Mouse (Mus musculus): ENCODE results near the gene Adad2.

The Adad2 gene

DNA sequence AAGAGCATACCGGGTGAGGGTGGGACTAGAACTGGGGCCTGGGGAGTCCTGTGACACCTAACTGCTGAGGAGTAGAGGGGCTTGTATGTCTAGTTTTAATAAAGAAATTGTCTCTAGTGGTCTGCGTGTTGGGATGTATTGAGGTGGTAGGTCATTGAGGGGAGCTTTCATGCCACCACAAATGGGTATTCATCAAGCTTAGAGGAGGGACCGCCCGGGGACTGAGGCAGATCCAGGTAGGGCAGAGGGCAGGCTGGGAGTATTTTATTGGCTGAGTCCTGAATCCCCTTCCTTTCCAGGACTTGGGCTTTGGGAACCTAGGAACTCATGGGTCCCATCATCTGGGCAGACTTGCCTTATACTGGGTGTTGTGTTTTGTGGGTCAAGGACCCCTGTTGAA is 4.3 kb downstream of the Adad2 start:
- DNase-seq (ENCODE audit: low read depth, low spot score), result no peak

DNA sequence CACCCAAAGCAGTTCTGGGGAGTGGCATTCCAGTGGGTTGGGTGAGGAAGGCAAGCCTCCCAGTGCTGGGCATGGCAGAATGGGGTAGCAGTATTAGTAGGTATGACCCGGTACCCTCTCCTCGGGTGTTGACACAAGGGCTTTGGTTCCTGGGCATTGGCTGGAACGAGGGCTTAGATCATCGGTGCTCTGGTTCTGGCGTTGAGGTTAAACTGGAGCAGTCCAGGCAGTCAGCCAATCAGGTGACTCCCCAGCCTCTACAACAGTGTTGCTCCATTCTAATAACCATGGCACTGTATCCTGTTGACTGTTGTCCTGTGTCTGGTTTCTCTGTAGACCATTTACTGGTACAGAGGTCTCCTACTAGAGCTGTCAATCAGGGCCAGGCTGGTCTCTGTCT is 5.0 kb downstream of the Adad2 start:
- no peak for DNase-seq (ENCODE audit: low read depth, low spot score)

DNA sequence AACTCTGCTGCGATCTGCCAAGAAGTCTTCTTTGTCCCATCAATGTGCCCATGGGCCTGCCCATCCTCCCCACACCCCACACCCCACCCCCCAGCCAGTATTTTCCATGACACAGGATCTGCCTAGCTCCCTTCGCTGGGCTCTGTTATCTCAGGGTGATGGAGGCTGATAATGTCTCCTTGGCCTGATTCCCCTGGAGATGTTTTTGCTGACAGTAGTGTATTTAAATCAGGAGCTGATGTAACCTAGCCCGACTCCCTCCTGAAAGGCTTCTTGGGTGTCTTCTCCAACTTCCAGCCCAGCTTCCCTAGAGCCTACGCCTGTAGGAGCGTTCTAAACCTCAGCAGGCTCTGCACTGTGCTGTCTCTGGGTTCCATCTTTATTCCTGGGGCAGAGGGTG is 6.3 kb downstream of the Adad2 start:
- no peak for DNase-seq (ENCODE audit: low read depth, low spot score)

DNA sequence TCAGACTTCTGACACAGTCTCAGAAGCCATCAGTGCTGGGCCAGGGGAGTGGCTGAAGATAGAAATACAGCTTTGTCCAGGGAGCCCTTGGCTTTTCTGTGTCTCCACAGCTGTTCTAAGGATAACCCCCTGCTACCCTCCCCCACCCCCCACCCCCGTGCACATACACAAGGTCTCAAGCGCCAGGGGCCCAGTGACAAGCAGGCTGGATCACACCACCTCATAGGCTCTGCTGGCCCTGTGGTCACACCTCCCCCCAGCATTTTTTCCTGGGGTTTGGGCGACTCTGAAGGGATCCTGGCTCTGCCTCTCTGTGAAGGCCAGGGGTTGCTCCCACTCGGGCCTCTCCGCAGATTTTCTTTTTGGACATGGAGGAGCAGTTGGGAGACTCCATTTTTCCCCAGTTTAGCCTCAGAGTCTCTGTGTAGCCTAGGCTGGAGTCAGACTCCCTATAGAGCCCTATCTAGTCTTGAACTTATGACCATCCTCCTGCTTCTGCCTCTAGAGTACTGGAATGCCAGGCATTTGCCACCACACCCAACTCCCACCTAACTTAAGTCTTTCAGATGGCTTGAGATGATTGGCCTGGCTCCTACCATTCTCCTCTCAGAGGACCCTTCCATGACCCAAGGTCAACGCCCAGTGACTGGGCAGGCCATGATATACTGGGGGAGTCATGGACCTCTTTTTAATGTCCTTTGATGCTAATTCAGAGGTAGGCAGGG is 7.7 kb downstream of the Adad2 start:
- DNase-seq (ENCODE audit: low read depth, low spot score), result no peak

DNA sequence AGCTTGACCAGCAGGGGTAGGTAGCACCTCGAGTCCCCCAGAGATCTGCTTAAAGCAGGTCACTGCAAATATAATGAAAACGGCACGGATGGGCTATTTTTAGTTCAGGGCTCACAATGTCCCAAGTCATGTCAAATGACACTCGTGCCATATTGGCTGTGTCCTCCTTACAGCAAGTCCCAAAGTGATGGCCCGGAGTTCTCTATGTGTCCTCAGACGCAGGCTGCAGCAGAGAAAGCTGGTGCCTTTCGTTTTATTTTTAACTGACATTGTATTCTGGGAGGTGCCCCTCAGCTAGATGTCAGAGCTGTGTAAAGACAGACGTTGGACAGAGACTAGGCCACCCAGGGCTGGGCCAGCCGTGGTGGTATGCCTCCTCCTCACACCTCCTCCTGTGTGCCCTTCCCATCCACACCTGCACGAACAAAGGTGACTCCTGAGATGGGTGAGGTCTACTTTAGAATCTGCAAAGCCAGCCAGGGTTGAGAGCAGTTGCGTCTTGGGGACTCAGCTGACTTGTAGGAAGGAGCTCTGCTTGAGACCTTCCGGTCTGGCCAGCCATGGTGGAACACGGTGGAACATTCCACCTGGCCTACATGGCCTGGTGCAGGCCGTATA is 8.4 kb downstream of the Adad2 start:
- no peak for DNase-seq (ENCODE audit: low read depth, low spot score)

DNA sequence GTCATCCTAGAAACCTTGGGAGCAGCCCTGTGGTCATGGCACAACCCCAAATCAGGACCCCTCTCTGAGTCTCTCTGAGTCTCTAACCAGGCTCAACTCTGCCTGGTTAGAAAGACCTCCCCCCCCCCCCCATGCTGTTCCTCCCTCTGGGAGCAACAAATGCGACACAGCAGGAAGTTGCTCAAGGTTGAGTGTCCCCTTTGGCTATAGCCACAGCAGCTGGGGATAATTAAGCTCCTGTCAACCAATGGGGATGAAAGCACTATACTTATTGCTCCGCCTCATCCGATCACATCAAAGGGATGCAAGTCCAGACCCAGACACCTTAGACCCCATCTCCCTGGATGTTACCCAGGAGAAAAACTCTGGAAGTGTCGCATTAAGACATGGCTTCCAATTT is 10.0 kb downstream of the Adad2 start:
- DNase-seq (ENCODE audit: low read depth, low spot score), result no peak

DNA sequence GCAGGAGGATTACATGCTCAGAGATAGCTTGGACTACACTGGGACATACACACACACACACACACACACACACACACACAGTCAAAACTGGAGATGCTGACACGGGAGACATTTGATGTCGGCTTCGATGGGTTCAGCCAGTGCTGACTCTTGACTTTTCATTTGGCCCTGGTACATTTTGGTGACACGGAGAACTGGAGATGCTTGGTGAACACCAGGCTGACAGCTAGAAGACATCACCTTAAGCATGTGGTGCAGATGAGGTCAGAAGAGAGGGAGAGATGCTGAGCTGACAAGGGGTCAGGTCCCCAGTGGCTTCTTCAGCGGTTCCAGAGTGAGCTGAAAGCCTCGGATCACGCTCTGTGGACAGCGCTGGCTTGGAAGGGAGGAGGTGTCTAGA is 10.5 kb downstream of the Adad2 start:
- DNase-seq (ENCODE audit: low read depth, low spot score), result no peak

DNA sequence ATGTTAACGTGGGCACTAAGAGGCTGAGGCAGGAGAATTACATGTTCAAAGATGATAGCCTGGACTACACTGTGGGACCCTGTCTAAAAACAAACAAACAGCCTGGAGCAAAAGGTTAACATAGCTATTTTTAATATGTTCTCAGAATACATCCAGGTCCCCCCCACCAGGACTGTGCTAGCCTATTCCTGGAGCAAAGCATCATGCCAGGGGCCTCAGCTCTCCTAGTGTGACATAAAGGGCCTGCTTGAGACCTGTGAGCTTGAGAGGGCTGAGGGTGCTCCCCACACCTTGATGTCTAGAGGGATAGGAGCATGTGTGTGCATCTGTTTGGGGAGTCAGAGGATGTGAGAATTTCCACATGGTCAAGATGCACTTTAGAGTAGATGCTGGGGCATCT is 11.2 kb downstream of the Adad2 start:
- DNase-seq (ENCODE audit: low read depth, low spot score), result no peak

DNA sequence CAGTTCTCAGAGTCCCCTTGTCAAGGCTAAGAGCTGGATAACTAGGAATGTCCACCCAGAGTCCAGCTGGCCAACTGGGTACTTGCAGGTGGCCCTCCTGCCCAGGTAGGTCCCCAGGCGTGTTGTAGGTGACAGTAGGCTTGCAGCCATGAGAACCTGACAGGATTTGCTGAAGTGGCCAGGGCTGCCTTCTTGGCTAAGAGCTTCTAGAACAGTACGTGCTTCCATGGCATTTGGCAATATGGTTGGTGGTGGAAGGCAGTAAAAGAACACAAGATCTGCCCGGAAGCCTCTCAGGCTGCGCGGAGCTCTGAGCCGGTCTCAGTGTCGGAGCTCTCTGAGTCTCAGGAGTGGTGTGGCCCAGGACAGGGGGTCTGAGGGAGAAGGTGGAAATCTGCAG is 12.4 kb downstream of the Adad2 start:
- no peak for DNase-seq (ENCODE audit: low read depth, low spot score)

DNA sequence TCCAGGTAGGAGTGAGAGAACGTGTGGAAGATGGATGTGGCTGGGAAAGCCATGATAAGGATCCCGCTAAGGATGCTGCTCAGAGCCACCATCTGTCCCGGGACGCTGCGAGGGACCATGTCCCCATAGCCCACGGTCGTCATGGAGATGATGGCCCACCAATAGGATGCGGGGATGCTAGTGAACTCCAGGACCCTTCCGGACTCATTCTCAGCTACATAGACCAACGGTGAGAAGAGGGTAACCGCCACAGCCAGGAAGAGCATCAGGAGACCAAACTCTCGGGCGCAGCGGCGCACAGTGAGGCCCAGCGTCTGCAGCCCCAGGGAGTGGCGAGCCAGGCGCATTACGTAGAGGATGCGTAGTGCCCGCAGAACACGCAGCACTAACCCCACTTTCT is 13.2 kb downstream of the Adad2 start:
- DNase-seq (ENCODE audit: low read depth, low spot score), result no peak

DNA sequence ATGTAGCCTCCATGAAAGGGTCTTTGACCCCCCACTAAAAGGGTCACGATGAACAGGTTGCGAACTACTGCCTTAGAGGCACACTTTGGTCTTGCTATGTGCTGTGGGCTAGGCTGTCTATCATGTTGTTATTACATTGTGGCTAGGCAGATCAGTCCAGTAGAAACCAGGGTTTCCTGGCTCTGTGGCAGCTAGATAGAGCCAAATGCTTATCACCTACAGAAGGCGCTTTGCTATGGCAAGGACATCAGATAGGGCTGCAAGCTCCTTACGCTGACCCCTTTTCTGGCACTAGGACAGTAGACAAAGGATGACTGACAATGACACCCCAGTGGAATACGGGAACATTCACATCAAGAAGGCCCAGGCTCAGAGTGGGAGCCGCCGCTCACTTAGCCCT is 14.7 kb downstream of the Adad2 start:
- no peak for DNase-seq (ENCODE audit: low read depth, low spot score)

DNA sequence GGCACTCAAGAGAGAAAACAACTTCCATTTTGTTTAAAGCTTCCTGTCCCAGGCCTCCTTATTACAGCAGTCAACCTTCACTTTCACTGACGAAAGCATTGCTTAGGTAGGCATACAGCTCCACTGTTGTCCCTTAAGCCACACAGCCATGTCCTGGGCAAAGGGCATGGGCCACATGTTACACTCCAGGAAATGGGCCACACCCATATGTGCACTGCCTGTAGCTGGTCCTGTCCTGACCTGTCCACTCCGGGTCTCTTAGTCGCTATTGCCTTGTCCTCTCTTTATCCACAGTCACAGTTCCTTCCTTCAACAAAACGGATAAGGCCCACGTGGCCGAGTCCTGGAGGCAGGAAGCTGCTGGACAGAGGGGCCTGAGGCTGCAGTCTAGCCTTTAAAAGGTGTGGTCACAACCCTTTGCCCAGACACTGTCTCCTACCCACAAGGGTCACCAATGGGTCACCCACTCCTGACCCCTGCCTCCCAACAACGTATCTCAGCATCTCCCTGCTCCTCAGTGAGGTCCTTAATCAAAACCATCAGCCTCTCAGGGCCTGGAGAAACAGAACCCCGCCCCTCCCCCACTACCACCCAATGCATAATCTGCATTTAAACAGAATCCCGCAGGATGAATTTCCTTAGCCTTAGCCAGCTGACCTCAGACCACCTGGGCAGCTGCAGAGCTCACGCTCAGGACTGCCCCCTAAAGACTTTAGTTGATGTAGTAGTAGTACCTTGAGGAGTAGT is 15.2 kb downstream of the Adad2 start:
- no peak for DNase-seq (ENCODE audit: low read depth, low spot score)

DNA sequence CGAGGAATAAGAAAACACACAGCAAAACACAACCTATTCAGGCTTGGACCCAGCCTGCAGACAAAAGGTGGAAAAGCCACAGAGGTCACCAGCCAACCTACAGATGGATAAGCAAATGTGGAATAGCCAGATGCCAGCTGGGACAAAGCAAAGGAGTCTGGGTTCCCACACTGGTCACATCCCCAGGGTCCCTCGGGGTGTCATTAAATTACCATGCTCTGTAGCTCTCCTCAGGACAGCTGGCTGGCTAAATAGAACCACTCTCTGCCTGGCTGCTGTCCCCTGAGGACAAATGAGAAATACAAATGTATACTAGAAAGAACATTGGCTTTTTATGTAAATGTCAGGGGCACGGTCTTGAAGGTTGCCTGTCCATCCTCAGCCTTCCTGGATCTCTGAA is 18.3 kb downstream of the Adad2 start:
- DNase-seq (ENCODE audit: low read depth, low spot score), result no peak

DNA sequence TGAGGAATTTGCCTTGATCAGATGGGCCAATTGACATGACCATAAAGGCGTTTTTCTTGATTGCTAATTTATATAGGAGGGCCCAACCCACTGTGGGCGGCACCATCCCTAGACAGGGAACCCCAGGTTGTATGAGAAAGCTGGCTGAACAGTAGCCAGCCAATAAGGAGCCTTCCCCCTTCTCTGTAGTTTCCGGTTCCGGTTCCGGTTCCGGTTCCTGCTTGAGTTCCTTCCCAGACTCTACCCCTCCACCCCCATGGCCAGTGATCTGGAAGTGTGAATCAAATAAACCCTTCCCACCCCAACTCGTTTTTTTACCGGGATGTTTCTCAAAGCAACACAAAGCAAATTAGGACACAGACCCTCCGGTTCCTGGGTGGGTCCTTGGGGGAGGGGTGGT is 19.7 kb downstream of the Adad2 start:
- no peak for DNase-seq (ENCODE audit: low read depth, low spot score)

DNA sequence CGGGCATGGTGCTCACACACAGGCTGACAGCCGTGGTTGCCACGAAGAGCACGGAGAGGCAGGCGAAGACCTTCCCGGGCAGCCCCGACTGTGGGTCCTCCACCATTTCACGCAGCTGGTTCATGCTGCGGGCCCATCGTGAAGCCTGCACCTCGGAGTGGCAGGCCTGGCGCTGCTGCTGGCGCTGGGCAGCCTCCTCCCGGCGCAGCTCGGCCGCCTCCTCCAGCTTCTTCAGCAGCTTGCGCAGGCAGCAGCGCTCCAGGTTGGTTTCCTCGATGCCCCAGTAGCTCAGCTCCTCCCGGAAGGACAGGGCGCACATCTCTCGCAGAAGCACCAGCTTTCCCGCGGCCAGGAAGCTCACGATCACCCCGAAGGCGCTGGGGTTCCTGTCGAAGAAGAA is 20.4 kb downstream of the Adad2 start:
- DNase-seq (ENCODE audit: low read depth, low spot score), result no peak

DNA sequence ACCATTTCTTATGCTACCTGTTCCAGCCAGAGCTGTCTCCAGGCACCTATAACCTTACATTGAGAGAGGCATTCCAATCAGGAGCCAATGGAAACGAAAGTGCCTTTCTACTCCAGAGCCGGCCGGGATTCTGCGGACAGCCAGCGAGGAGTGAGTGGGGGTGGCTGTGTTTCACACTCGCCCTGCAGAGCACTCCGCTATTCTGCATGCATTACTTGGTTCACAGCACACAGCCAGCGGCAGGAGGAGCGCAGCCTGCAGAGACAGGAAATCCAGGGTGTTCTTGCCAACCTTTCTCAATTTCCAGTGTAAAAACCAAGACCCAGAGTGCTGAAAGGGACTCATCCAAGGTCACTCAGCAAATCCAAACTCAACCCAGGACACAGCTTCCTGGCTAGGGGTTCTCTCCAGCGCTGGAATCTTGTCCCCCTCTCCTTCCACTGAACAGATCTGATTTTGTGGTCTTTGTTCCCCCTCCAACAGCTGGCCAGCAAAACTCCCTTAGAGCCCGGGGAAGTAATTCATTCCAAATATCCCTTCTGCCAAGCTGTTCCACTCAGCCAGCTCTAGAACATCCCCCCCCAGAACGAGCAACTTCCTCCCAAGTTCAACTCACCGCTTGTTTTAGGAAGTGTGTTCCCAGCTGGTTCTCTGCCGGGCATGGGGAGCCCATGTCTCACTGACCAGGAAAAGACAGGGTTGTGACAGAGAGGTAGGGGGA is 22.2 kb downstream of the Adad2 start:
- DNase-seq (ENCODE audit: low read depth, low spot score), result no peak

DNA sequence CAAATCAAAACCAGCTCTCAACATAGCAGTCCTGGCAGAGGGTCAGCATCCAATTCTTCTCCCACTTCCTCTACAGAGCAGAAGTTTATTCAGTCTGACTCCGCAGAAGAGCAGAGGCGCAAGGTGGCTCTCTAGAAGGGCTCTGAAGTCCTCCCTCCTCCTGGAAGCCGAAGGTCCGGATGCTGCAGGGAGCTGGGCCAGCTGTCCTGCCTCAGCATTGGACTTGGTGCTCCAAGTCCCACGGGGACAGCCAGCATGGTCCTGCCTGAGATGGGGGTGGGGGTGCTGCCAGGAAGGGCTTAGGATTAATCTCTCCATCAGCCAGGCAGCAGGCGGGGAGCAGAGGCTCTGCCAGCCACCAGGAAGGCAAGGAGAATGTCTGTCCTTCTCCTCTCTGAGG is 22.8 kb downstream of the Adad2 start, which contains the start of gene Kcng4:
Gene Kcng4, minus strand, starts transcription at position 303 of the 400 bp plus-strand sequence.
- DNase-seq (ENCODE audit: low read depth, low spot score), result no peak

DNA sequence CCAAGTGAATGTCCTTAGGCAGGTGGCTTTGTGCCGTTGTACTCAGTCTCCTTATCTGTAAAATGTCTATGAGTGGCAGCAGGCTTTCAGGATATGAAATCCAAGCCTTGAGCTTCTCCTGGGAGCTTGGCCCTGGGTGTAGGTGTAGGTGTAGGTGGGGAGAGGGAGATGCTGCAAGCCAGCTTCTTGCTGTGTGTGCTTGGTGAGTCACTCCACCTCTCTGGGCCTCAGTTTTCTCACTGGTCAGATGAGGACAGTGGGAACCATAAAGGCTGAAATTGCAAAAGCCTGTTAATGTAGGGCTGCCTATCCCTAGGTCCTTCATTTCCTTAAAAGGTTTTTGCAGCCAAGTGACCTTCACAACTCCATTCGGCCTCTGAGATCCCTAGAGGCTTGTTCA is 23.4 kb downstream of the Adad2 start:
- no peak for DNase-seq (ENCODE audit: low read depth, low spot score)

DNA sequence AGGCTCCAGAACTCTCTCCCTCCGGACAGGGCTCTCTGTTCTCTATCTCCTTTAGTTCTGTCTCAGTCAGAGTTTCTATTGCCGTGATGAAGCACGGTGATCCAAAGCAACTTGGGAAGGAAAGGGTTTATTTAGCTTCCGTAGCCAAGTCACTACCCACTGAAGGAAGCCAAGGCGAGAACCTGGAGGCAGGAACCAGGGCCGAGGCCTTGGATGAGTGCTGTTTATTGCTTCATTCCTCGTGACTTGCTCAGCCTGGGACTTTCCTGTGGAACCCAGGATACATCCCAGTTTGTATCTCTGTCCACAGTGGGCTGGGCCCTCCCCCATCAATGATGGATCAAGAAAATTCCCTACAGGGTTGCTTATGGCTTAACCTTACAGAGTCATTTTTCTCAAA is 24.2 kb downstream of the Adad2 start:
- DNase-seq (ENCODE audit: low read depth, low spot score), result no peak

DNA sequence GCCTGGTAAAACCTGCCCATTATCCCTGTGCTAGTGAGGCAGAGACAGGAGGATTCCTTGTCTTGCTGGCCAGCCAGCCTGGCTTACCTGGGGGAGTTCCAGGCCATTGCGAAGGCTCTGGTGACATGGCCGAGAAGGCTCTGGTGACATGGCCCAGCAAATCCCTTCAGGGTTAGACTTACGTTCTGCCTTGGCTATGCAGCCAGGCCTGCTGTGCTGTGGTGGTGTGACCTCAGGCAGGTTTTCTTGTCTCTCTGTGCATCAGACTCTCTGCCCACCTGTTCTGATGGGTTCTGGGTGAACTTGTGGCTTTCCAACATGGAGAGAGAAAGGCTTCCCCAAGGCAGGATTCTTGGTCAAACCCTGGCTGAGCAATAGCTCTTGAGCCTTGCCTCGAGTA is 24.8 kb downstream of the Adad2 start:
- DNase-seq (ENCODE audit: low read depth, low spot score), result no peak

DNA sequence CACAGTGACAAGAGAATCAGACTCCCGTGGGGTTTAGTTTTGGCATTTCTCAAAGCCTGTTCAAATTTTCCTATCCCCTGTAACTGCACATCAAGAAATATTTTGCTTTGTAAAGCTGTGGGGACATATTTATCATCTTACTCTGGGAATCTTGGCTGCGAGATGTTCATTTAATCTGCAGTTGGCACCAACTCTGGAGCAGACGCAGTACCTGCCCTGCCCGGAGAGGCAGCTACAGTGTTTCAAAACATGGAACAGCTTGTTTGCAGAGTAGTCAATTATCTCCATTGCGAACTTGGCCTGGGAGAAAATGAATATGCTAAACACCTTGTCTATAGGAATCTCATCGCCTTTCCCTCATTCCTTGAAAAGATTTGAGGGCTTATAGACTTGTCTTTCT is 25.7 kb downstream of the Adad2 start:
- DNase-seq (ENCODE audit: low read depth, low spot score), result no peak

DNA sequence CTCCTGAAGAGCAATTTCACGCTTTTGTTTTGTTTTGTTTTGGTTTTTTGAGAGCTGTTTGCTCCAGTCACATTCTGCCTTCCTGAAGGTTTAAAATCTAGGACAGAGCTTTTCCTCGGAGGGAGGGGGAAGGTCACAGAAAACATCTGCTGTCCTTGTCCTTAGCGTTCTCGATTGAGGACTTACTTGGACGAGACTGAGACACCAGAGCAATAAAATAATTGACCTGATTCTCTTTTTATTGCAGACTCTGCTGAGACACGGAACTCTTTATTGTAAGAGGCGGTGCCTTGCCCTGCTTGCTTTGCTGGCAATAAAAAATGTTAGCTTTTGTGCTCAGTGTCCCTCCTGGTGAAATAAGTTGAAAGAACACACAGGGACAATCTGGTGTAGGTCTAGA is 27.3 kb downstream of the Adad2 start:
- DNase-seq (ENCODE audit: low read depth, low spot score), result no peak

Measured in brain, embryonic 18.5 days (tissue).